Mouse (Mus musculus): ENCODE data around the gene Vwa3b.
A peak's percentile ranks its signal among the peaks of the same experiment; 100 is the strongest.
"Not testable (repeated sequence)": the region's sequence is repeated elsewhere in the genome, so short reads cannot be mapped to it uniquely, and the experiment has no call there.

Vwa3b gene

GRCm38 (mm10) chr1:37025962-37026686 is at the start of gene Vwa3b:
Gene Vwa3b, plus strand, starts transcription at chr1:37026596.
- peak; percentile 21 for DNase-seq

- no peak for DNase-seq
Observed at GRCm38 (mm10) chr1:36976770-36977169, 49.6 kb upstream of the Vwa3b start.

- DNase-seq = no peak
Observed at GRCm38 (mm10) chr1:36982191-36982961, 44.0 kb upstream of the Vwa3b start.

- no peak for DNase-seq
Observed at GRCm38 (mm10) chr1:36983754-36984153, 42.6 kb upstream of the Vwa3b start.

DNA sequence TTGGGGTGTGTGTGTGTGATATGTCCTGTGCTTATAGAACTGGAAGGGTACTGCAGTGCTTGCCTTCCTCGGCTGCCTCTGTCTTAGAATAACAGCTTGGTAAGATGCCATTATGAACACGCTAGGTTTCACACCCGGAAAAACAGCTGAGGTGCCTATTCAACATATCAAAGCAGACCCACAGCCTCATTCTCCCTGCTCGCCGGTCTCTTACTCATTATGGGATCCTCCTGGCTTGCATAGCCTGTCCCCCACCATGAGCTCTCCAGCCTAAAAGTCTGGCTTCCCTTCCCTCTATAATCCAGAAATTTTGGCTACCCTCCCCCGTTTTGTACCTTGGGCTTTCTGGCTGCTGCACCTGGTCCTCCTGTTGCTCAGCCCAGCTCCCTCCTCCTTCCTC is 42.0 kb upstream of the Vwa3b start:
- no peak for DNase-seq

- no peak for DNase-seq
Observed at GRCm38 (mm10) chr1:36985896-36986295, 40.5 kb upstream of the Vwa3b start.

- no peak for DNase-seq
Observed at GRCm38 (mm10) chr1:36986396-36987160, 39.8 kb upstream of the Vwa3b start.

DNA sequence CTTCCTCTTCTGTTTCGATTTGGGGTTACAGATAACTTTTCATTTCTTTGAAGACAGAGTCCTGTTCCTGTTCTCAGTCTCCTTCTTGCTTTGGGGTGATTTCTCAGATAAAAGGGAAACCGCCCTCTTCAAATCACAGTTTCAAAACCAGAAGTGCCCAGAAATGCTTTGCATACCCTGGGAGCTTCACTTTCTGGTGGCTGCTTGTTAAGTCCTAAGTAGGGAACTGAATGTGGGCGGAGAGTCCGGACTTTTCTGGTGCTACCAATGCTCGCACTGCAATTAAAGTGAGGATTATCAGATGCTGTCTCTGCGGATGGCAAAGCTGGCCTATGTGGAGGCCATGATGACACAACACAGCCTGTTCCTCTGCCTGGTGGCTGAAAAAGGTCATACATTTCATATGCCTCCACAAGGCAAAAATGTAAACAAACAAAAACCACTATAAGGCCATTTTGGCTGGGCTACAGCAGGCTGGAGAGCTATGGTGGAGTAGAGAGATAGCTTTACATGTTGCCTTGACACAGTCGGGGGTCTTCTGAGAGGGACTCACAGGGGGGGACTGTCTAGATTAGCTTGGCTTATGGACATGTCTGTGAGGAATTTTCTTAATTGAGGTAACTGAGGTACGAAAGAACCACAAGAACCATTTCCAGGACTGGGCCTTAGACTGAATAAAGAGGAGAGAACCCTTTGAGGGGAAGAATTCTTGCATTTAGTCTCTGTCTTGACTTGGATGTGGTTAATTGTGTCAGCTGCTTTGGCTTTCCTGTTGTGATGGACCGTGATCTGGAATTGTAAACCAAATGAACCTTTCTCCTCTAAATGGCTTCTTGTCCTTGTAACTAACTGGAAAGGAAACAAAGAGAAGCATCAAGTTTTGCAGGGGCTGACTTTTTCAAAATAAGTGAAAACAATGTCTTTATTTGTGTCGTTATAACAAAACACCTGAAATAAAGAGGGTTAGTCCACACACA is 38.9 kb upstream of the Vwa3b start:
- DNase-seq = no peak

DNA sequence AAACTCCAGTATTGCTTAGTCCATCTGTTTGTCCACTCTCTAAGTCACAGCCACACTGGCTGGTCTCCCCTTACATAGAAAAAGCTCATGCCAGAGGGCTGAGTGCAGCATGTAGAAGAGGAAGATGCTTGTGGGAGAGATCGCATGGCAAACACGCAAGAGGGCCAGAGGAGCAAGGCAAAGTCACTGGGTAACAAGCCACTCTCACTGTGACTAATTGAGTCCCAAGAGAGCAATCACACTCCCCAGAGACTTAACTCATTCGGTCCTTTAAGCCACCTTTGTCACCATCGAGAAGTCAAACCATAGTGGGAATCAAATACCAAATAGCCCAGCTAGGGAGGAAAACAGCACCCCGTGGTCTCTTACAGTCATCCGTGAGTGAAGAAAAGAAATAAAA is 38.2 kb upstream of the Vwa3b start:
- DNase-seq = no peak

GRCm38 (mm10) chr1:36988561-36988960 is 37.8 kb upstream of the Vwa3b start:
- no peak for DNase-seq

- no peak for DNase-seq
Observed at GRCm38 (mm10) chr1:36994296-36994695, 32.1 kb upstream of the Vwa3b start.

DNA sequence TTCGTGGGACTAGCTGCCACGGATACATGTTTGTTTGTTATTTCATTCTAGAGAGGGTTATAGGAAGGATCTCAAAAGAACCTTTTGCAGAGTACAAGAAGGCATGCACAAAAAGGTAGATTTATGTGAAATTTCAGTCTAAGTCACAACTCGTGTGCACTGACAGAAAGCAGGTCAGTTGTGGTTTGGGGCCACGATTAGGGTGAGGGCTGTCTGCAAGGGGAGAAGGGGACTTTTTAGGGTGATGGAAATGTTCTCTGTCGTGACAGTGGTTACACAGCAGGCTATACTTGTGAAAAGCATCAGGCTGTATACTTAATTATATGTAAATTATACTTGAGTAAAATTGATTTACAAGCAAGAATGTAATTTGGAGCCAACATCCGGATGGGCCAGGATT is 30.6 kb upstream of the Vwa3b start:
- DNase-seq = no peak

- peak; percentile 45 for DNase-seq
Observed at GRCm38 (mm10) chr1:36996561-36997213, 29.7 kb upstream of the Vwa3b start.

- DNase-seq = no peak
Observed at GRCm38 (mm10) chr1:37000307-37000706, 26.1 kb upstream of the Vwa3b start.

DNA sequence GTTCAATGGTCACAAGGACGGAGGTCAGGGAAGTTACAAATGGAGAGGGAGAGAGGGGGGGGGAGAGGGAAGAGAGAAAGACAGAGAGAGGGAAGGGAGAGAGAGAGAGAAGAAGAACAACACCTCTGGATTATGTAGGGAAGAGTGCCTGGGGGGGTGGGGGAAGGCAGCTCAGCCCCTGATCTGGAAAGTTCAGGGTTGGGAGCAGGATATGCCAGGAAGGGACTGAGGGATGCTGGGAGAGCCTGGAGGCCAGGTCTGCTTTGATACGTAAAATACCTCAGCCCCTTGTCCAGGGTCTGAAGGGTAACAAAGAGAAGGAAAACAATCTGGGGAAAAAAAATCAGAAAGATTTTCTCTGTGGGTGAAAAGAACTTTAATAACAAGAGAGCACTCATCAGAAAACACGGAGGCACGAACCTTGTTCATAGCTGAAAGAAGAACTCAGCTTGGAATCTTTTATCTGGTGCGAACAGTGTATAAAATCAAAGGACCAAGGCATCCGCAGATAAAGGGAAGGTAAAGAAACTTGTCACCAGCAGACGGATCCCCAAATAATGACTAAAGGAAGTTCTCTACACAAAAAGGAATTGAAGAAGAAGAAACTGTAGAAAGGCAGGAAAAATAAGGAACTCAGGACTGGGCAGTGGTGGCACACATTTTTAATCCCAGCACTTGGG is 24.6 kb upstream of the Vwa3b start:
- DNase-seq = no peak

DNA sequence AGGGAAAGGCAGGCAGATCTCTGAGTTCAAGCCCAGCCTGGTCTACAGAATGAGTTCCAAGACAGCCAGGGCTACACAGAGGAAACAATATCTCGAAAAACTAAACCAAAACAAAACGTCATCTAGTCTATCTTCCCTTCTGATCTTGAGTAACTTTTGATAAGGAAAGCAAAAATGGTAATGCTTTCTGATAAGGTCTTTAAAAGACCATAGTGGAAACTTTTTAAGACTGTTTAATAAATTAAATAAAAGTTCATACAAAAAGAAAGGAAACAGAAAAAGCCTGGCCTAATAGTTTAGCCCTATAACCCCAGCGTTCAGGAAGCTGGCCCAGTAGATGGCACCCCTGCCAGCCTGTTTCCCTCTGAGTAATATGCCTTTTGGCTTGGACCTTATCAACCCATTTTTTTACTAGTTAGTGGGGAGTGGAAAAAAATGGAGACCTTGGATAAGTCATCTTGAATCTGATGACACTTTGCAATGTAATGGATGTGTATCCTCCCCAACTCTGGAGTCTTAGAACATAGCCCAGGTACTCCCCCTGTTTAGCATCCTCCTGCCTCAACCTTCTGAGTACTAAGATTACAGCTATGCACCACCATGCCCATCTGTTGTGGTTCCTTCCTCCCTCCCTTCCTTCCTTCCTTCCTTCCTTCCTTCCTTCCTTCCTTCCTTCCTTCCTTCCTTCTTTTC is 23.9 kb upstream of the Vwa3b start:
- no peak for DNase-seq

- no peak for DNase-seq
Observed at GRCm38 (mm10) chr1:37004533-37004932, 21.9 kb upstream of the Vwa3b start.

DNA sequence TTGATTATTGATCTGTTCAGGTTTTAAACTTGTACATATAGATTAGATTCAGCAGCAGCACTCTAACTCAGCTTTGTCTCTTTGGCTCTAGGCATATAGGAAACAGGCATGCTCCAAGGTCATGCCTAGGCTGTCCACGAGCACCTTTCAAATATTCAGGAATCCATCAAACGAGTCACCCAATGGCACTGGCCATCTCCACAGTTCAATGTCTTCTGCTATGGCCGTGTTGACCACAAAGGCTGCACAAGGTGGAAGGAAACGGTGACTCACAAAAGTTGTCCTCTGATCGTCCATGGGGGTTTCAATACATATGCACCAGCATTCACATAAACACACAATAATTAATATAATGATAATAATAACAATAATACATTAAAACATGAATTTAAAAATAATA is 21.4 kb upstream of the Vwa3b start:
- DNase-seq = no peak

DNA sequence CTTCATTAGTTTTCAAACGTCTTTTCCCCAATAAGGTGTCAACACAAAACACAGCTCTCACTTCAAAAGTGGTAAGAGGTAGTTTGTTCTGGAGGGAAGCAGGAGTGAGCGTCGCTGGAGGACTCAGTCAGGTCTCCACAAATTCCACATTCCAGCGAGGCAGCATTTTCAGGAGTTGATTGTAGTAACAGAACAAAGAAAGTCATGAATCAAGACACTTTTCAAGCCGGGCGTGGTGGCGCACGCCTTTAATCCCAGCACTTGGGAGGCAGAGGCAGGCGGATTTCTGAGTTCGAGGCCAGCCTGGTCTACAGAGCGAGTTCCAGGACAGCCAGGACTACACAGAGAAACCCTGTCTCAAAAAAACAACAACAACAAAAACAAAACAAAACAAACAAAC is 19.9 kb upstream of the Vwa3b start:
- DNase-seq = not testable (repeated sequence)

- DNase-seq = no peak
Observed at GRCm38 (mm10) chr1:37009880-37010279, 16.5 kb upstream of the Vwa3b start.

All from kidney, adult 11 months (tissue).